8 mouse cellular contexts compared by ENCODE assay signal in genomic region chr1:89930551-89930950, GRCm38 (mm10). TPM values are rescaled to one million over a fixed set of nuclear protein-coding genes. Genes with fewer than 3 reads are reported as not detected.
DNase-seq lines count a peak whose midpoint lies in the region; ATAC-seq and TF ChIP-seq lines count a peak whose summit lies in the region.

No protein-coding gene starts in this region.

- TF ChIP-seq POLR2A in testis, adult 2 months (IDR thresholded peaks at IDR 0.05; ENCODE audit: control insufficient read depth, low read depth, low read length): no peak
- TF ChIP-seq POLR2A in limb, embryonic 14.5 days (IDR thresholded peaks at IDR 0.05; ENCODE audit: borderline replicate concordance, extremely low read depth, insufficient read depth, insufficient read length): no peak

- peaks cover 5% of the 10 kb centered on the region for H3K27me3 ChIP-seq in testis, adult 2 months (ENCODE audit: control insufficient read depth, insufficient read depth, low read length)
- peaks cover 100% of the 10 kb centered on the region for H3K27me3 ChIP-seq in limb, embryonic 14.5 days (ENCODE audit: control insufficient read depth, insufficient read depth, low read length)
- peaks cover 85% of the 10 kb centered on the region for H3K27me3 ChIP-seq in stomach, embryonic 16.5 days (ENCODE audit: control insufficient read depth, insufficient read depth, low read length)

- H3K27ac ChIP-seq in gastrocnemius, adult 2 months: no peak overlapping the region
- no peak overlapping the region for H3K27ac ChIP-seq in testis, adult 2 months (ENCODE audit: control insufficient read depth, insufficient read depth, low read depth, low read length)
- no peak overlapping the region for H3K27ac ChIP-seq in limb, embryonic 14.5 days (replicated peaks; ENCODE audit: low read depth, low read length)
- no peak overlapping the region for H3K27ac ChIP-seq in stomach, embryonic 16.5 days (ENCODE audit: low read length)

- intact Hi-C loops in gastrocnemius, adult 2 months (cut with DNase I): no loop called here

- no peaks in the 10 kb centered on the region for H3K9me3 ChIP-seq in limb, embryonic 14.5 days (ENCODE audit: control insufficient read depth, low read length)
- H3K9me3 ChIP-seq in stomach, embryonic 16.5 days (replicated peaks; ENCODE audit: control insufficient read depth, low read length): no peaks in the 10 kb centered on the region

- peak overlapping the region; percentile 68 for H3K4me3 ChIP-seq in gastrocnemius, adult 2 months
- H3K4me3 ChIP-seq in testis, adult 2 months (ENCODE audit: control insufficient read depth, low read depth, low read length): peak overlapping the region; percentile 49
- H3K4me3 ChIP-seq in limb, embryonic 14.5 days (replicated peaks; ENCODE audit: low read length): peak overlapping the region; percentile 42
- peak overlapping the region; percentile 49 for H3K4me3 ChIP-seq in stomach, embryonic 16.5 days (replicated peaks; ENCODE audit: low read length)

- no peak for DNase-seq in gastrocnemius, adult 2 months
- DNase-seq in gastrocnemius, adult 8-10 months (ENCODE audit: low spot score in 2 of 2): no peak
- no peak for DNase-seq in testis, postnatal 10 days (ENCODE audit: low spot score)
- DNase-seq in limb, embryonic 14.5 days (ENCODE audit: low spot score): no peak
- no peak for DNase-seq in spleen, postnatal 10 days (ENCODE audit: low spot score in 2 of 2)
- no peak for DNase-seq in frontal cortex, postnatal 14 days (ENCODE audit: low spot score in 2 of 2)

- no peak for TF ChIP-seq CTCF in gastrocnemius, adult 2 months (IDR thresholded peaks at IDR 0.05)
- no peak for TF ChIP-seq CTCF in testis, adult 2 months (IDR thresholded peaks at IDR 0.05; ENCODE audit: control insufficient read depth, insufficient read depth, insufficient replicate concordance, low read depth, low read length)

- WGBS in limb, embryonic 14.5 days: 1% methylated on average over 30 of the region's 45 CpGs
- WGBS in stomach, embryonic 16.5 days: under 1% methylated on average over 45 of the region's 45 CpGs

- H3K9ac ChIP-seq in limb, embryonic 14.5 days (ENCODE audit: low read depth, low read length, severe bottlenecking): peak overlapping the region; percentile 31
- H3K9ac ChIP-seq in stomach, embryonic 16.5 days (ENCODE audit: low read length): peak overlapping the region; percentile 19; the same call in 1 of the 2 replicates

- H3K36me3 ChIP-seq in testis, adult 2 months (ENCODE audit: control insufficient read depth, insufficient read depth, low read length): no peaks in the 10 kb centered on the region
- H3K36me3 ChIP-seq in limb, embryonic 14.5 days (ENCODE audit: control insufficient read depth, insufficient read depth, low read length): no peaks in the 10 kb centered on the region
- H3K36me3 ChIP-seq in stomach, embryonic 16.5 days (ENCODE audit: control insufficient read depth, insufficient read depth, low read length): no peaks in the 10 kb centered on the region

- peaks cover 15% of the 10 kb centered on the region for H3K4me1 ChIP-seq in testis, adult 2 months (ENCODE audit: control insufficient read depth, insufficient read depth, low read length)
- H3K4me1 ChIP-seq in limb, embryonic 14.5 days (ENCODE audit: control insufficient read depth, insufficient read depth, low read length): peaks cover 23% of the 10 kb centered on the region
- H3K4me1 ChIP-seq in stomach, embryonic 16.5 days (ENCODE audit: control insufficient read depth, insufficient read depth, low read length): peaks cover 20% of the 10 kb centered on the region; the same call in 1 of the 2 replicates

- no peak for ATAC-seq in limb, embryonic 14.5 days (ENCODE audit: low FRiP score, low read depth)
- ATAC-seq in stomach, embryonic 16.5 days (ENCODE audit: insufficient read depth, low FRiP score): no peak

- H3K4me2 ChIP-seq in limb, embryonic 14.5 days (replicated peaks; ENCODE audit: low read depth, low read length, severe bottlenecking): peak overlapping the region; percentile 80
- H3K4me2 ChIP-seq in stomach, embryonic 16.5 days (ENCODE audit: low read depth, low read length): peak overlapping the region; percentile 88

RNA-seq across cellular contexts. Expression of gene Gbx2, which starts 0.4 kb away (rescaled TPM):
- total RNA-seq in gastrocnemius, adult 2 months (2021): under 1 TPM in 1 of 2 experiments, not detected in 1; 0.56 TPM
- under 1 TPM; 0.38 to 0.68 (median 0.54) TPM for total RNA-seq in gastrocnemius, adult 8-10 months (2022)
- polyA plus RNA-seq in testis, adult 2 months (2012; rRNA removed): 0.05 TPM in 1 of 2 replicates, not detected in the other
- polyA plus RNA-seq in limb, embryonic 14.5 days (2012; rRNA removed): 0.21 and 0.24 TPM in 2 replicates
- 0.17 and 0.33 TPM in 2 replicates for polyA plus RNA-seq in limb, embryonic 14.5 days (2014; fragmentation: Nextera tagmentation; extraction: Ambion mirVana)
- polyA plus RNA-seq in stomach, embryonic 16.5 days (2015; fragmentation: Nextera tagmentation; extraction: Ambion mirVana): not detected in 2 replicates
